Mouse (Mus musculus): Measurements from ENCODE around the gene Boc. TPM values are rescaled to one million over a fixed set of nuclear protein-coding genes. Genes with fewer than 3 reads are reported as not detected.

Gene Boc
- polyA plus RNA-seq, 1 experiment = 30.6 TPM

- no peaks in the 10 kb centered on the region; the same call in 1 of the 2 replicates for H3K4me1 ChIP-seq (ENCODE audit: control insufficient read depth, insufficient read depth, low read length)
- no peak overlapping the region for H3K27ac ChIP-seq (ENCODE audit: insufficient read depth, low read length)
- no peak overlapping the region for H3K4me3 ChIP-seq (ENCODE audit: insufficient read depth, low read length)
- TF ChIP-seq CTCF (IDR thresholded peaks at IDR 0.05; ENCODE audit: borderline replicate concordance, insufficient read depth, low read length) (no peak), POLR2A (IDR thresholded peaks at IDR 0.05; ENCODE audit: low read depth, low read length) (no peak)
Observed at GRCm38 (mm10) chr16:44568056-44568455, 9.4 kb upstream of the Boc start.

GRCm38 (mm10) chr16:44565328-44566210 lies 6.9 kb upstream of the Boc start:
- no peak overlapping the region for H3K27ac ChIP-seq (ENCODE audit: insufficient read depth, low read length)
- TF ChIP-seq POLR2A (IDR thresholded peaks at IDR 0.05; ENCODE audit: low read depth, low read length) = no peak
- no peak for TF ChIP-seq CTCF (IDR thresholded peaks at IDR 0.05; ENCODE audit: borderline replicate concordance, insufficient read depth, low read length)
- no peak overlapping the region for H3K4me3 ChIP-seq (ENCODE audit: insufficient read depth, low read length)
- no peaks in the 10 kb centered on the region; the same call in 1 of the 2 replicates for H3K4me1 ChIP-seq (ENCODE audit: control insufficient read depth, insufficient read depth, low read length)

GRCm38 (mm10) chr16:44564359-44564758 lies 5.7 kb upstream of the Boc start:
- no peak overlapping the region for H3K4me3 ChIP-seq (ENCODE audit: insufficient read depth, low read length)
- H3K4me1 ChIP-seq (ENCODE audit: control insufficient read depth, insufficient read depth, low read length) = no peaks in the 10 kb centered on the region; the same call in 1 of the 2 replicates
- no peak overlapping the region for H3K27ac ChIP-seq (ENCODE audit: insufficient read depth, low read length)
- TF ChIP-seq CTCF (IDR thresholded peaks at IDR 0.05; ENCODE audit: borderline replicate concordance, insufficient read depth, low read length) (no peak), POLR2A (IDR thresholded peaks at IDR 0.05; ENCODE audit: low read depth, low read length) (no peak)

GRCm38 (mm10) chr16:44562061-44562460 lies 3.4 kb upstream of the Boc start:
- TF ChIP-seq CTCF (IDR thresholded peaks at IDR 0.05; ENCODE audit: borderline replicate concordance, insufficient read depth, low read length) (no peak), POLR2A (IDR thresholded peaks at IDR 0.05; ENCODE audit: low read depth, low read length) (no peak)
- no peaks in the 10 kb centered on the region; the same call in 1 of the 2 replicates for H3K4me1 ChIP-seq (ENCODE audit: control insufficient read depth, insufficient read depth, low read length)
- no peak overlapping the region for H3K27ac ChIP-seq (ENCODE audit: insufficient read depth, low read length)
- H3K4me3 ChIP-seq (ENCODE audit: insufficient read depth, low read length) = no peak overlapping the region

GRCm38 (mm10) chr16:44560214-44560613 lies 1.5 kb upstream of the Boc start:
- no peak overlapping the region for H3K4me3 ChIP-seq (ENCODE audit: insufficient read depth, low read length)
- TF ChIP-seq CTCF (IDR thresholded peaks at IDR 0.05; ENCODE audit: borderline replicate concordance, insufficient read depth, low read length) (no peak), POLR2A (IDR thresholded peaks at IDR 0.05; ENCODE audit: low read depth, low read length) (no peak)
- H3K27ac ChIP-seq (ENCODE audit: insufficient read depth, low read length) = no peak overlapping the region
- H3K4me1 ChIP-seq (ENCODE audit: control insufficient read depth, insufficient read depth, low read length) = peaks cover 3% of the 10 kb centered on the region; the same call in 1 of the 2 replicates

GRCm38 (mm10) chr16:44559330-44559695 lies 616 bp upstream of the Boc start:
- Histone ChIP-seq H3K27ac (ENCODE audit: insufficient read depth, low read length) (no peak overlapping the region), H3K4me1 (ENCODE audit: control insufficient read depth, insufficient read depth, low read length) (peaks cover 3% of the 10 kb centered on the region; the same call in 1 of the 2 replicates), H3K4me3 (ENCODE audit: insufficient read depth, low read length) (no peak overlapping the region)
- TF ChIP-seq CTCF (IDR thresholded peaks at IDR 0.05; ENCODE audit: borderline replicate concordance, insufficient read depth, low read length) = no peak
- no peak for TF ChIP-seq POLR2A (IDR thresholded peaks at IDR 0.05; ENCODE audit: low read depth, low read length)

- Histone ChIP-seq H3K4me3 (ENCODE audit: insufficient read depth, low read length) (peak overlapping the region; percentile 92), H3K4me1 (ENCODE audit: control insufficient read depth, insufficient read depth, low read length) (peaks cover 3% of the 10 kb centered on the region; the same call in 1 of the 2 replicates), H3K27ac (ENCODE audit: insufficient read depth, low read length) (peak overlapping the region; percentile 90)
- TF ChIP-seq POLR2A (IDR thresholded peaks at IDR 0.05; ENCODE audit: low read depth, low read length) (no peak), CTCF (IDR thresholded peaks at IDR 0.05; ENCODE audit: borderline replicate concordance, insufficient read depth, low read length) (no peak)
Observed at GRCm38 (mm10) chr16:44557661-44558470, 831 bp downstream of the Boc start.

- Histone ChIP-seq H3K4me3 (ENCODE audit: insufficient read depth, low read length) (peak overlapping the region; percentile 92), H3K27ac (ENCODE audit: insufficient read depth, low read length) (peak overlapping the region; percentile 90), H3K4me1 (ENCODE audit: control insufficient read depth, insufficient read depth, low read length) (peaks cover 3% of the 10 kb centered on the region; the same call in 1 of the 2 replicates)
- no peak for TF ChIP-seq POLR2A (IDR thresholded peaks at IDR 0.05; ENCODE audit: low read depth, low read length)
- no peak for TF ChIP-seq CTCF (IDR thresholded peaks at IDR 0.05; ENCODE audit: borderline replicate concordance, insufficient read depth, low read length)
Observed at GRCm38 (mm10) chr16:44557084-44557483, 1.6 kb downstream of the Boc start.

GRCm38 (mm10) chr16:44555791-44556709 lies 2.6 kb downstream of the Boc start:
- H3K27ac ChIP-seq (ENCODE audit: insufficient read depth, low read length) = peak overlapping the region; percentile 20; the same call in 1 of the 2 replicates
- TF ChIP-seq POLR2A (IDR thresholded peaks at IDR 0.05; ENCODE audit: low read depth, low read length) = no peak
- TF ChIP-seq CTCF (IDR thresholded peaks at IDR 0.05; ENCODE audit: borderline replicate concordance, insufficient read depth, low read length) = no peak
- H3K4me3 ChIP-seq (ENCODE audit: insufficient read depth, low read length) = peak overlapping the region; percentile 92; the same call in 1 of the 2 replicates
- H3K4me1 ChIP-seq (ENCODE audit: control insufficient read depth, insufficient read depth, low read length) = peaks cover 3% of the 10 kb centered on the region; the same call in 1 of the 2 replicates
